Mouse (Mus musculus) bone marrow, adult 2 months (tissue): Measurements from ENCODE around the gene Atg10. TPM values are rescaled to one million over a fixed set of nuclear protein-coding genes. Genes with fewer than 3 reads are reported as not detected.

ENCODE experiments used
- H3K27ac ChIP-seq: fragments of 200-500 bp; 2 replicates; pipeline ENCODE4 v1.5.1; 2012; ENCODE audit warnings: low read depth, mild to moderate bottlenecking, control low read depth, inconsistent platforms, low read length; ENCODE audit not compliant: control insufficient read depth, poor library complexity, insufficient read depth
- H3K4me1 ChIP-seq: fragments of 200-500 bp; 2 replicates; pipeline ENCODE4 v1.6.1; 2011; ENCODE audit warnings: low read length; ENCODE audit not compliant: control insufficient read depth, insufficient read depth
- H3K4me3 ChIP-seq: fragments of 200-500 bp; replicated peaks from 2 replicates; pipeline ENCODE3; 2011; ENCODE audit warnings: mild to moderate bottlenecking, low read depth, low read length, control low read depth; ENCODE audit not compliant: control insufficient read depth
- CTCF ChIP-seq: fragments of 200-500 bp; IDR thresholded peaks from 2 replicates; pipeline ENCODE4 v1.5.1; 2011; ENCODE audit warnings: low read length, control low read depth; ENCODE audit not compliant: control insufficient read depth, insufficient read depth
- POLR2A ChIP-seq: fragments of 200-500 bp; IDR thresholded peaks from 2 replicates; pipeline ENCODE4 v1.6.1; 2011; ENCODE audit warnings: low read depth, mild to moderate bottlenecking, control low read depth, low read length, borderline replicate concordance; ENCODE audit not compliant: control insufficient read depth
- WGBS: fragments of 180-500 bp; shearing (Covaris S2); methylation state at CpG from one replicate; pipeline ENCODE4 v1.1.7; 2018; 5-methylcytosine and 5-hydroxymethylcytosine counted together
- polyA plus RNA-seq: library from polyadenylated mRNA; stranded (reverse); fragments of >200 nt; gene quantifications from 2 replicates; pipeline ENCODE4 v1.2.4, GENCODE M21; 2011; ENCODE audit warnings: low replicate concordance; ENCODE audit not compliant: missing spikeins, insufficient read depth, insufficient read length

The Atg10 gene
- polyA plus RNA-seq, 1 experiment = 3.5 TPM

- Histone ChIP-seq H3K4me3 (no peak overlapping the region), H3K27ac (no peak overlapping the region), H3K4me1 (peaks cover 1% of the 10 kb centered on the region; the same call in 1 of the 2 replicates)
- WGBS = 79% methylated on average over 4 of the region's 4 CpGs
- TF ChIP-seq POLR2A = no peak
- no peak for TF ChIP-seq CTCF
Observed at GRCm38 (mm10) chr13:91168486-91168885, 55.3 kb downstream of the Atg10 start.

GRCm38 (mm10) chr13:91167561-91167960, 56.2 kb downstream of the Atg10 start:
- no peak overlapping the region for H3K27ac ChIP-seq
- 60% methylated on average over 5 of the region's 5 CpGs for WGBS
- H3K4me1 ChIP-seq = peaks cover 1% of the 10 kb centered on the region; the same call in 1 of the 2 replicates
- TF ChIP-seq POLR2A = no peak
- TF ChIP-seq CTCF = no peak
- H3K4me3 ChIP-seq = no peak overlapping the region

GRCm38 (mm10) chr13:91166286-91166685, 57.5 kb downstream of the Atg10 start:
- WGBS = 35% methylated on average over 7 of the region's 7 CpGs
- TF ChIP-seq CTCF (no peak), POLR2A (no peak)
- Histone ChIP-seq H3K27ac (no peak overlapping the region), H3K4me3 (no peak overlapping the region), H3K4me1 (peaks cover 1% of the 10 kb centered on the region; the same call in 1 of the 2 replicates)

- 81% methylated on average over 6 of the region's 6 CpGs for WGBS
- no peak for TF ChIP-seq CTCF
- no peak for TF ChIP-seq POLR2A
- H3K4me3 ChIP-seq = no peak overlapping the region
- peaks cover 1% of the 10 kb centered on the region; the same call in 1 of the 2 replicates for H3K4me1 ChIP-seq
- H3K27ac ChIP-seq = no peak overlapping the region
Observed at GRCm38 (mm10) chr13:91165200-91165599, 58.6 kb downstream of the Atg10 start.

GRCm38 (mm10) chr13:91163292-91163691, 60.5 kb downstream of the Atg10 start:
- 74% methylated on average over 4 of the region's 4 CpGs for WGBS
- no peak for TF ChIP-seq CTCF
- no peak for TF ChIP-seq POLR2A

GRCm38 (mm10) chr13:91162452-91162851, 61.3 kb downstream of the Atg10 start:
- Histone ChIP-seq H3K27ac (no peak overlapping the region), H3K4me1 (no peaks in the 10 kb centered on the region; the same call in 1 of the 2 replicates), H3K4me3 (no peak overlapping the region)
- no peak for TF ChIP-seq CTCF
- TF ChIP-seq POLR2A = no peak
- WGBS = 82% methylated on average over 5 of the region's 5 CpGs

More at GRCm38 (mm10) chr13:91163292-91163691, 60.5 kb downstream of the Atg10 start:
- Histone ChIP-seq H3K4me3 (no peak overlapping the region), H3K27ac (no peak overlapping the region), H3K4me1 (no peaks in the 10 kb centered on the region; the same call in 1 of the 2 replicates)

GRCm38 (mm10) chr13:91160616-91161015, 63.2 kb downstream of the Atg10 start:
- no peaks in the 10 kb centered on the region for H3K4me1 ChIP-seq
- 78% methylated on average over 3 of the region's 3 CpGs for WGBS

GRCm38 (mm10) chr13:91159881-91160280, 63.9 kb downstream of the Atg10 start:
- H3K27ac ChIP-seq = no peak overlapping the region
- H3K4me3 ChIP-seq = no peak overlapping the region
- no peaks in the 10 kb centered on the region for H3K4me1 ChIP-seq
- no peak for TF ChIP-seq CTCF
- TF ChIP-seq POLR2A = no peak
- WGBS = 83% methylated on average over 2 of the region's 2 CpGs

More at GRCm38 (mm10) chr13:91160616-91161015, 63.2 kb downstream of the Atg10 start:
- no peak overlapping the region for H3K27ac ChIP-seq
- TF ChIP-seq POLR2A (no peak), CTCF (no peak)
- no peak overlapping the region for H3K4me3 ChIP-seq

- H3K4me3 ChIP-seq = no peak overlapping the region
- TF ChIP-seq CTCF = no peak
- TF ChIP-seq POLR2A = no peak
- H3K4me1 ChIP-seq = no peaks in the 10 kb centered on the region
- WGBS = 85% methylated on average over 4 of the region's 4 CpGs
- no peak overlapping the region for H3K27ac ChIP-seq
Observed at GRCm38 (mm10) chr13:91157941-91158340, 65.8 kb downstream of the Atg10 start.
